8 mouse cellular contexts compared by ENCODE assay signal in the genomic region with DNA sequence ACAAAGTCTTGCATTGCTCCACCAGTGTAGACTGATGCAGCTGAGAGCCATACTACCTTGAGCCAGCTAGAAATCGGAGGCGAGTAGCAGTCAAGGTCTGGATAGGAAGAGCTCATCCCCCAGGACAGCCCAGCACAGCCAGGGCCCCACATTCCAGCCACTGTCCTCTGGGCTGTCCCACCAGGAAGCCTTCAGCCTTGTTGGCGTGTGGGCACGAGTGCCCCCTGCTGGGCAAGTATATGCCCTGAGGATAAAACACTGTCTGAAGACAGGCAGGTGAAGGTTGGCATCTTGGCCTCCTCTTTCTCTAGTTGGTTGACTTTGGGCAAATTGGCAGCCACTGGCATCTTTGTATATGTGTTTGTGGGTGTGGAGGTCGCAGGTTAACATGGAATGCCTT. TPM values are rescaled to one million over a fixed set of nuclear protein-coding genes. Genes with fewer than 3 reads are reported as not detected.
A peak's percentile ranks its signal among the peaks of the same experiment; 100 is the strongest.
DNase-seq lines count a peak whose midpoint lies in the region; ATAC-seq and TF ChIP-seq lines count a peak whose summit lies in the region.

No protein-coding gene starts in this region.

- no peaks in the 10 kb centered on the region for H3K9me3 ChIP-seq in forebrain, embryonic 10.5 days
- H3K9me3 ChIP-seq in forebrain, embryonic 15.5 days, result no peaks in the 10 kb centered on the region
- no peaks in the 10 kb centered on the region for H3K9me3 ChIP-seq in hindbrain, postnatal 0 days (ENCODE audit: low read length)

- ATAC-seq in forebrain, embryonic 15.5 days (replicated peaks), result no peak
- ATAC-seq in hindbrain, postnatal 0 days, result no peak
- ATAC-seq in megakaryocyte-erythroid progenitor cell, adult 5-6 weeks (replicated peaks; ENCODE audit: low FRiP score, low TSS enrichment, poor library complexity, severe bottlenecking), result peak; percentile 72; the same call in 1 of the 2 replicates

- no peak overlapping the region for H3K4me2 ChIP-seq in forebrain, embryonic 15.5 days (replicated peaks)
- no peak overlapping the region for H3K4me2 ChIP-seq in hindbrain, postnatal 0 days (ENCODE audit: low read depth, low read length)

- H3K4me1 ChIP-seq in forebrain, embryonic 10.5 days, result peaks cover 32% of the 10 kb centered on the region
- H3K4me1 ChIP-seq in forebrain, embryonic 15.5 days, result peaks cover 5% of the 10 kb centered on the region
- H3K4me1 ChIP-seq in hindbrain, postnatal 0 days (ENCODE audit: insufficient read depth, low read length), result no peaks in the 10 kb centered on the region; the same call in 1 of the 2 replicates

- no peak overlapping the region for H3K4me3 ChIP-seq in forebrain, embryonic 10.5 days
- no peak overlapping the region for H3K4me3 ChIP-seq in forebrain, embryonic 15.5 days
- no peak overlapping the region for H3K4me3 ChIP-seq in hindbrain, postnatal 0 days (ENCODE audit: low read length)

- H3K27ac ChIP-seq in forebrain, embryonic 10.5 days, result no peak overlapping the region
- H3K27ac ChIP-seq in forebrain, embryonic 15.5 days (replicated peaks), result no peak overlapping the region
- H3K27ac ChIP-seq in hindbrain, postnatal 0 days, result no peak overlapping the region

- no peak overlapping the region for H3K9ac ChIP-seq in forebrain, embryonic 15.5 days (replicated peaks)
- no peak overlapping the region for H3K9ac ChIP-seq in hindbrain, postnatal 0 days (replicated peaks; ENCODE audit: low read length)

- 22% methylated on average over 5 of the region's 5 CpGs for WGBS in forebrain, embryonic 10.5 days
- WGBS in forebrain, embryonic 15.5 days, result 18% methylated on average over 5 of the region's 5 CpGs
- WGBS in hindbrain, postnatal 0 days, result 27% methylated on average over 5 of the region's 5 CpGs

- DNase-seq in forebrain, embryonic 10.5 days (ENCODE audit: extremely low spot score, low spot score), result peak; percentile 58
- peak; percentile 31 for DNase-seq in cerebellum, adult 11-12 months
- peak; percentile 82 for DNase-seq in gastrocnemius, adult 18-20 months (ENCODE audit: low spot score)
- DNase-seq in hindbrain, postnatal 0 days (ENCODE audit: low spot score), result peak; percentile 61
- DNase-seq in left cerebral cortex, adult 11 months (ENCODE audit: low spot score), result peak; percentile 16
- peak; percentile 32 to 42 for DNase-seq in spleen, postnatal 36 days (ENCODE audit: low spot score in 2 of 2)

- peaks cover 34% of the 10 kb centered on the region for H3K27me3 ChIP-seq in forebrain, embryonic 10.5 days (ENCODE audit: poor library complexity, severe bottlenecking)
- H3K27me3 ChIP-seq in forebrain, embryonic 15.5 days, result no peaks in the 10 kb centered on the region
- no peaks in the 10 kb centered on the region for H3K27me3 ChIP-seq in hindbrain, postnatal 0 days (ENCODE audit: insufficient read depth, low read length)

- no peaks in the 10 kb centered on the region for H3K36me3 ChIP-seq in forebrain, embryonic 10.5 days (replicated peaks)
- no peaks in the 10 kb centered on the region for H3K36me3 ChIP-seq in forebrain, embryonic 15.5 days
- no peaks in the 10 kb centered on the region for H3K36me3 ChIP-seq in hindbrain, postnatal 0 days (ENCODE audit: insufficient read depth, low read length)

- peak; percentile 80 for TF ChIP-seq CTCF in hindbrain, postnatal 0 days (IDR thresholded peaks at IDR 0.05; ENCODE audit: low read depth)

RNA-seq across cellular contexts. Expression of a gene that starts 56.0 kb away (rescaled TPM):
- polyA plus RNA-seq in forebrain, embryonic 10.5 days (2016; fragmentation: Nextera tagmentation; extraction: Ambion mirVana), result 0.17 and 0.32 TPM in 2 replicates
- 0.43 and 0.53 TPM in 2 replicates for polyA plus RNA-seq in forebrain, embryonic 15.5 days (2015; fragmentation: Nextera tagmentation; extraction: Ambion mirVana)
- 1 to 10 TPM; 6.5 to 6.8 TPM for total RNA-seq in gastrocnemius, adult 18-20 months (2021)
- 11.4 and 17.2 TPM in 2 replicates for total RNA-seq in hindbrain, postnatal 0 days (2014; rRNA removed)
- 2.2 and 2.8 TPM in 2 replicates for polyA plus RNA-seq in hindbrain, postnatal 0 days (2015; fragmentation: Nextera tagmentation; extraction: Ambion mirVana)
- total RNA-seq in megakaryocyte-erythroid progenitor cell, adult 5-6 weeks (2014; fragmentation: Nextera tagmentation), result not detected in 2 replicates
- not detected in 2 replicates for total RNA-seq in megakaryocyte-erythroid progenitor cell, adult 5-6 weeks (2017)

Comparison
In these comparisons a context has a peak if more than half of its experiments do, and no peak if none do; other contexts are left out.
1. DNase-seq: peak in every context shown above with its lines; median percentile 82 in gastrocnemius, adult 18-20 months; 61 in hindbrain, postnatal 0 days; 58 in forebrain, embryonic 10.5 days; 37 in spleen, postnatal 36 days; 31 in cerebellum, adult 11-12 months; 16 in left cerebral cortex, adult 11 months.
2. RNA of a gene that starts 56.0 kb away (total RNA-seq): 11.4 to 17.2 TPM in hindbrain, postnatal 0 days and 6.5 to 6.8 TPM in gastrocnemius, adult 18-20 months; not detected in megakaryocyte-erythroid progenitor cell, adult 5-6 weeks; every median in the first group is over 4 times any median in the second.